Mouse (Mus musculus) MEL (cell line): Measurements from ENCODE around the gene Larp4b. TPM values are rescaled to one million over a fixed set of nuclear protein-coding genes. Genes with fewer than 3 reads are reported as not detected.

ENCODE experiments used
- DNase-seq: peaks from one replicate; pipeline ENCODE4 v3.0.0; 2011; ENCODE audit warnings: low read depth, low spot score
- H3K27ac ChIP-seq: 2 replicates; pipeline ENCODE4 v1.5.1; 2012; ENCODE audit warnings: low read depth, mild to moderate bottlenecking, control low read depth, low read length, moderate library complexity; ENCODE audit not compliant: control insufficient read depth
- H3K27me3 ChIP-seq, 2 experiments: fragments of 150-350 bp in 1 of 2; sonication (generic) in 1 of 2; 2 replicates each; pipeline ENCODE4 v1.6.1; 2012; ENCODE audit warnings: low read length in 2 of 2, mild to moderate bottlenecking in 2 of 2, improper control_type of control experiment in 1 of 2, moderate library complexity in 1 of 2; ENCODE audit not compliant: insufficient read depth in 2 of 2, control insufficient read depth in 1 of 2
- H3K36me3 ChIP-seq, 2 experiments: 2 replicates each; pipeline ENCODE4 v1.6.1; 2012 to 2014; ENCODE audit warnings: low read length in 2 of 2, improper control_type of control experiment in 1 of 2, inconsistent platforms in 1 of 2, mild to moderate bottlenecking in 1 of 2; ENCODE audit not compliant: insufficient read depth in 2 of 2, control insufficient read depth in 1 of 2
- H3K4me1 ChIP-seq, 2 experiments: fragments of 150-350 bp in 1 of 2; sonication (generic) in 1 of 2; 2 replicates each; pipeline ENCODE4 v1.6.1; 2012; ENCODE audit warnings: low read length in 2 of 2, improper control_type of control experiment in 1 of 2, mild to moderate bottlenecking in 1 of 2; ENCODE audit not compliant: insufficient read depth in 2 of 2, control insufficient read depth in 1 of 2
- H3K4me3 ChIP-seq, 2 experiments: fragments of 150-350 bp in 1 of 2; sonication (generic) in 1 of 2; 2 replicates each; pipeline ENCODE4 v1.5.1; 2012; ENCODE audit warnings: low read depth in 2 of 2, low read length in 2 of 2, mild to moderate bottlenecking in 2 of 2, moderate library complexity in 2 of 2, control low read depth in 1 of 2, improper control_type of control experiment in 1 of 2; ENCODE audit not compliant: control insufficient read depth in 1 of 2, insufficient read depth in 1 of 2
- H3K79me2 ChIP-seq: 2 replicates; pipeline ENCODE4 v1.6.1; 2012; ENCODE audit warnings: mild to moderate bottlenecking, low read length, moderate library complexity; ENCODE audit not compliant: control insufficient read depth, poor library complexity, insufficient read depth
- H3K9ac ChIP-seq: 2 replicates; pipeline ENCODE4 v1.6.1; 2012; ENCODE audit warnings: low read depth, mild to moderate bottlenecking, control low read depth, low read length, moderate library complexity; ENCODE audit not compliant: control insufficient read depth, poor library complexity, severe bottlenecking
- H3K9me3 ChIP-seq: fragments of 150-350 bp; sonication (generic); replicated peaks from 2 replicates; pipeline ENCODE4 v1.6.1; 2012; ENCODE audit warnings: mild to moderate bottlenecking, low read length, improper control_type of control experiment, moderate library complexity; ENCODE audit not compliant: insufficient read depth
- CHD1 ChIP-seq: IDR thresholded peaks from 2 replicates; pipeline ENCODE4 v1.6.1; 2012; ENCODE audit warnings: low read depth, mild to moderate bottlenecking, inconsistent platforms, low read length, improper control_type of control experiment
- ELF1 ChIP-seq: IDR thresholded peaks from 2 replicates; pipeline ENCODE4 v1.6.1; 2014; ENCODE audit warnings: low read depth, mild to moderate bottlenecking, inconsistent platforms, low read length, improper control_type of control experiment, moderate library complexity
- GATA1 ChIP-seq: IDR thresholded peaks from 2 replicates; pipeline ENCODE4 v1.6.1; 2011; ENCODE audit warnings: low read depth, low read length, improper control_type of control experiment
- JUND ChIP-seq: IDR thresholded peaks from 2 replicates; pipeline ENCODE4 v1.6.1; 2011; ENCODE audit warnings: low read depth, mild to moderate bottlenecking, improper control_type of control experiment, low read length
- KAT2A ChIP-seq: conservative IDR thresholded peaks from 2 replicates; pipeline ENCODE4 v1.6.1; 2012; ENCODE audit warnings: low read depth, low read length, improper control_type of control experiment, inconsistent platforms
- NELFE ChIP-seq: IDR thresholded peaks from 2 replicates; pipeline ENCODE4 v1.6.1; 2011; ENCODE audit warnings: low read depth, low read length, improper control_type of control experiment
- NRF1 ChIP-seq: IDR thresholded peaks from 2 replicates; pipeline ENCODE4 v1.6.1; 2014; ENCODE audit warnings: low read depth, mild to moderate bottlenecking, inconsistent platforms, low read length, improper control_type of control experiment, moderate library complexity; ENCODE audit not compliant: poor library complexity, insufficient read depth, severe bottlenecking
- RAD21 ChIP-seq: IDR thresholded peaks from 2 replicates; pipeline ENCODE4 v1.6.1; 2011; ENCODE audit warnings: mild to moderate bottlenecking, low read depth, low read length, improper control_type of control experiment
- RCOR1 ChIP-seq: IDR thresholded peaks from 2 replicates; pipeline ENCODE4 v1.6.1; 2012; ENCODE audit warnings: low read depth, mild to moderate bottlenecking, inconsistent platforms, low read length, improper control_type of control experiment
- TAL1 ChIP-seq: IDR thresholded peaks from 2 replicates; pipeline ENCODE4 v1.6.1; 2012; ENCODE audit warnings: mild to moderate bottlenecking, inconsistent platforms, low read length, moderate library complexity, mixed read lengths
- TBP ChIP-seq: IDR thresholded peaks from 2 replicates; pipeline ENCODE4 v1.8.0; 2011; ENCODE audit warnings: low read depth, low read length, improper control_type of control experiment
- UBTF ChIP-seq: IDR thresholded peaks from 2 replicates; pipeline ENCODE4 v1.6.1; 2012; ENCODE audit warnings: low read depth, mild to moderate bottlenecking, inconsistent platforms, low read length, improper control_type of control experiment, moderate library complexity, borderline replicate concordance; ENCODE audit not compliant: insufficient read depth
- USF1 ChIP-seq: IDR thresholded peaks from 2 replicates; pipeline ENCODE4 v1.6.1; 2014; ENCODE audit warnings: low read depth, mild to moderate bottlenecking, inconsistent platforms, low read length, improper control_type of control experiment, moderate library complexity
- ZKSCAN1 ChIP-seq: IDR thresholded peaks from 2 replicates; pipeline ENCODE4 v1.6.1; 2012; ENCODE audit warnings: low read depth, mild to moderate bottlenecking, inconsistent platforms, low read length, improper control_type of control experiment, moderate library complexity
- polyA plus RNA-seq, 2 experiments: library from polyadenylated mRNA; stranded (reverse) in 1 of 2; unstranded in 1 of 2; fragments of >175 nt in 1 of 2; fragments of >200 nt in 1 of 2; gene quantifications; 2 replicates each; pipeline versions ENCODE4 v1.2.1 to v1.2.4; 2012; ENCODE audit warnings: low replicate concordance in 2 of 2, low read depth in 1 of 2; ENCODE audit not compliant: insufficient read length in 2 of 2, insufficient read depth in 1 of 2, missing spikeins in 1 of 2
- total RNA-seq: library from RNA; depleted of rRNA; stranded (reverse); fragments of 300-350 nt; gene quantifications from 2 replicates; pipeline ENCODE4 v1.2.3, GENCODE M21; 2012

The Larp4b gene
- total and polyA plus RNA-seq, 3 experiments, result 57.7 to 340 (median 67.0) TPM

GRCm38 (mm10) chr13:9106992-9107858, 13.5 kb downstream of the Larp4b start:
- peak; percentile 68 for DNase-seq

GRCm38 (mm10) chr13:9113735-9114134, 20.1 kb downstream of the Larp4b start:
- H3K4me3 ChIP-seq, result no peak overlapping the region
- H3K27ac ChIP-seq, result no peak overlapping the region
- H3K36me3 ChIP-seq, result peaks cover 3 to 17% of the 10 kb centered on the region in 2 experiments; a peak in 3 of 4 replicates
- H3K79me2 ChIP-seq, result peaks cover 33% of the 10 kb centered on the region
- H3K9me3 ChIP-seq, result no peaks in the 10 kb centered on the region
- H3K9ac ChIP-seq, result no peak overlapping the region
- no peak for DNase-seq
- H3K4me1 ChIP-seq, result peaks cover 8 to 12% of the 10 kb centered on the region in 2 experiments
- H3K27me3 ChIP-seq, result no peaks in the 10 kb centered on the region
- TF ChIP-seq CHD1 (no peak), JUND (no peak), RAD21 (no peak), RCOR1 (no peak), UBTF (no peak), TAL1 (no peak), GATA1 (no peak), ZKSCAN1 (no peak), ELF1 (no peak), NELFE (no peak), USF1 (no peak), NRF1 (no peak), KAT2A (no peak)

More at GRCm38 (mm10) chr13:9106992-9107858, 13.5 kb downstream of the Larp4b start:
- H3K79me2 ChIP-seq, result peaks cover 38% of the 10 kb centered on the region
- H3K9me3 ChIP-seq, result no peaks in the 10 kb centered on the region
- peaks cover 2 to 10% of the 10 kb centered on the region in 2 experiments; a peak in 3 of 4 replicates for H3K4me1 ChIP-seq
- no peaks in the 10 kb centered on the region for H3K27me3 ChIP-seq
- H3K36me3 ChIP-seq, result peaks cover 3 to 30% of the 10 kb centered on the region in 2 experiments; a peak in 3 of 4 replicates
- 0 out of 2 replicates have a peak overlapping the region, but pooled peaks have one; percentile 22 for H3K9ac ChIP-seq
- 0 out of 2 replicates have a peak, but pooled peaks have one; percentile 55 for TF ChIP-seq TBP
- no peak for TF ChIP-seq RCOR1
- H3K4me3 ChIP-seq, result no peak overlapping the region
- H3K27ac ChIP-seq, result no peak overlapping the region
